Mouse (Mus musculus) liver, embryonic 14 days (tissue): ENCODE measurements around the gene 4833423E24Rik. TPM values are rescaled to one million over a fixed set of nuclear protein-coding genes. Genes with fewer than 3 reads are reported as not detected.

Experiments used
- polyA plus RNA-seq: library from polyadenylated mRNA; depleted of rRNA; stranded (reverse); fragments of >200 nt; gene quantifications from 2 replicates; pipeline ENCODE4 v1.2.3, GENCODE M21; 2012; rRNA removed

Gene 4833423E24Rik
- polyA plus RNA-seq: not detected in 2 replicates

GRCm38 (mm10) chr2:85518879-85519278, at the start of gene 4833423E24Rik:
Gene 4833423E24Rik, minus strand, starts transcription at chr2:85519024.

GRCm38 (mm10) chr2:85443539-85443938, 75.3 kb downstream of the 4833423E24Rik start, which contains the start of gene Olfr995:
Gene Olfr995, minus strand, starts transcription at chr2:85443639.

GRCm38 (mm10) chr2:85436351-85436750, 82.5 kb downstream of the 4833423E24Rik start, which contains the start of gene Olfr994:
Gene Olfr994, minus strand, starts transcription at chr2:85436451.

Other genes starting within 250 kb of the 4833423E24Rik start
- not detected in 2 replicates for gene Olfr987, start 179.7 kb downstream of the 4833423E24Rik start, polyA plus RNA-seq
- gene Olfr988, start 155.8 kb downstream of the 4833423E24Rik start, polyA plus RNA-seq: not detected in 2 replicates
- not detected in 2 replicates for gene Olfr992, start 109.6 kb downstream of the 4833423E24Rik start, polyA plus RNA-seq
- not detected in 2 replicates for gene Olfr993, start 104.1 kb downstream of the 4833423E24Rik start, polyA plus RNA-seq
- not detected in 2 replicates for gene Olfr994, start 82.6 kb downstream of the 4833423E24Rik start, polyA plus RNA-seq
- gene Olfr995, start 75.4 kb downstream of the 4833423E24Rik start, polyA plus RNA-seq: not detected in 2 replicates
- gene Olfr996, start 60.2 kb upstream of the 4833423E24Rik start, polyA plus RNA-seq: not detected in 2 replicates
- not detected in 2 replicates for gene Olfr998, start 69.9 kb upstream of the 4833423E24Rik start, polyA plus RNA-seq
- gene Olfr1000, start 92.9 kb upstream of the 4833423E24Rik start, polyA plus RNA-seq: not detected in 2 replicates
- gene Olfr1002, start 131.7 kb upstream of the 4833423E24Rik start, polyA plus RNA-seq: not detected in 2 replicates
- gene Olfr154, start 145.4 kb upstream of the 4833423E24Rik start, polyA plus RNA-seq: not detected in 2 replicates
- gene Olfr1006, start 159.7 kb upstream of the 4833423E24Rik start, polyA plus RNA-seq: not detected in 2 replicates
- not detected in 2 replicates for gene Olfr1008, start 170.4 kb upstream of the 4833423E24Rik start, polyA plus RNA-seq
- gene Olfr1009, start 196.4 kb upstream of the 4833423E24Rik start, polyA plus RNA-seq: not detected in 2 replicates
- not detected in 2 replicates for gene Olfr1012, start 243.7 kb upstream of the 4833423E24Rik start, polyA plus RNA-seq
- gene Olfr1013, start 248.1 kb upstream of the 4833423E24Rik start, polyA plus RNA-seq: not detected in 2 replicates